Mouse (Mus musculus): ENCODE results near the gene Tent2.
"Not testable (repeated sequence)": the region's sequence is repeated elsewhere in the genome, so short reads cannot be mapped to it uniquely, and the experiment has no call there.

Gene Tent2

DNA sequence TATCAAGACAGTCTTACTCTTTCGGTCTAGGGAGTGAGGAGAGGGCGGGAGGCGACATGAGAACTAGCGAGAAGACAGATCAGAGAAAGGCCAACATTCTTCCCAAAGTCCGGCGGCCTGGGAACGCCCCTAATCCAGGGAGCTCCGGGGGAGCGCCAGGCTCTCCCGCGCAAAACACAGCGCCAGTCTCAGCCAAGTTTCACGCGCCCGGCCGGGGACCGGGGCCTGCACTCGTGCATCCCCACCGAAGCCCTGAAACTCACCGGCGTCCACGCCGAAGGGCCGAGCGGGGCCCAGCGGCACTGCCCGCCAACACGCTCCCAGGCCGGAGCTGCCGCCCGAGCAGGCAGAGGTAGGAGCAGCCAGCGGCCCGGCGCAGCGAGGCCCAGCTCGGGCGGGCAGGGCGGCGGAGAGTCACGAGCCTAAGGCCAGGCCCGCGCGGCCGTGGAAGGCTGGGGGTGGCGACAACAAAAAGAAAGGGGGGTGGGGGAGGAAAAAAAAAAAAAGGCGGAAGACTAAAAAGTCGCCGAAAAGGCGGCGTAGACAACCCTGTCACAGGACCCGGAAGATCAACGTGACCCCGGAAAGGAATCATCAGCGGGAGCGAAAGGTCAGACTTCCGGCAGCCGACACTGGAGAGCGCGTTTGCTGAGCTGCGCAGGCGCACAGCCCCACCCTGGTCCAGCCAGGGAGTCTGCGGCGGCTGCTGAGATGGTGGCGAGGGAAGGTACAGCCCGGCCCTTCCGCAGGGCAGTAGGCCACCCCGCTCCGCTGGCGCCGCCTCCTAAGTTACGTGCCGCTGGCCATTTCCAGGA lies at the start of gene Tent2:
Gene Tent2, minus strand, starts transcription at position 555 of the 815 bp plus-strand sequence.
- in situ Hi-C loops (cut with MboI; ENCODE audit: low pct_unique_long_range_greater_than_20kb in 1 of 2, low sequenced_read_pairs in 2 of 2, unreplicated experiment in 1 of 2), result no loop called here

DNA sequence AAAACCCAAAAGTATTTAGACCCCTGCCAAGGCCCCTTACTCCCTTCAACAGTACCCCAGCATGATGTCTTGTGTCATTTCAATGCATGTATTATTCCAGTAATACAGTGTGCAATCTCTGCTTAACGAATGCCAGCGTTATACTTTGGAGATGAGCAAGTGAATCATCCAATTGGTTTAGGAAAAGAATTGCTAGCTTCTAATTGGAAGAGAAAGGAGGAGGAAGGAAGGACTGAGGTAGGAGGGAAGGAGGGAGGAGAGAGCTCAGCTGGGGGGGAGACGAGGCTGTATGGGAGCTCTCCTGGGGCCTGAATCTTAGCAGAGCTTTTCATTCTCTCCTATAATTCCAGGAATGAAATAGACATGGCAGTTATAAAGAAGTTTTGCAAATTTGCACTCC lies 49.0 kb upstream of the Tent2 start:
- in situ Hi-C loops (cut with MboI; ENCODE audit: low pct_unique_long_range_greater_than_20kb in 1 of 2, low sequenced_read_pairs in 2 of 2, unreplicated experiment in 1 of 2), result loop anchor here in 1 of 2 experiments (25.0 kb wide), 2 partner anchors 254 to 479 kb away; no protein-coding TSS in a partner anchor

DNA sequence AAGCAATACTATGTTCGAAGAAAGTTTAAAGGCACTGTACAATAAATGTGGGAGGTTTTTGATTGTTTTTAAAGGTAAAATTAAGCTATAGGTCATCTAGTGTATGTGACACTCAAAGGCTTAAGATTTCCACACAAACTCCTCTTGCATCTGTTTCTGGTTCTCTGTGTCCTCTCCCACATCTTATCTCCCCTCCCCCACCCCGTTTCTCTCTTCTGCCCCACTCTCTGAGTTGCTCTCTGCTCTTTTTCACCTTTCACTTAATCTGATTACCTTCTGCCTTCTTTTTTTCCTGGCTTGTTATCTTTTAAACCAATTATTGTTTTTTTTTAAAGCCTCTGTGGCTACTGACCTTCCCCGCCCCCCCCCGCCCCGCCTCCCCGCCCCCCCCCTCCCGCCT lies 47.4 kb upstream of the Tent2 start:
- in situ Hi-C loops (cut with MboI; ENCODE audit: low pct_unique_long_range_greater_than_20kb in 1 of 2, low sequenced_read_pairs in 2 of 2, unreplicated experiment in 1 of 2), result loop anchor here in 1 of 2 experiments (25.0 kb wide), 2 partner anchors 252 to 477 kb away; no protein-coding TSS in a partner anchor

DNA sequence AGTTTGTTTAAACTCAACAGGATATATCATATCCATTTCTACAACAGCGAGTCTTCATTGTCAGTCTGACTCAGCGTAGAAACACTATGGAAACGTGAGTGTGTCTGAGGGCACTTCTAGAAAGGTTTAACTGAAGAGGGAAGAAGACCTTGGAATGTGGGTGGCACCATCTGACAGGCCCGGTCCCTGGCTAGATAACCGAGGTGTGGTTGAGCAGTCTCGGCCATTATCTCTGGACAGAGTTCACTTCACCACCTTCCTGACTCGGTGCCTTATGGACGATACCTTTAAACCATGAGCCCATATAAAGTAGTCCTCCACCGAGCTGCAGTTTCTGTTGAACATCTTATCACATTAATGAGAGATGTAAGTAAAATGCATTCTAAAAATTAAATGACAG lies 46.9 kb upstream of the Tent2 start:
- in situ Hi-C loops (cut with MboI; ENCODE audit: low pct_unique_long_range_greater_than_20kb in 1 of 2, low sequenced_read_pairs in 2 of 2, unreplicated experiment in 1 of 2), result loop anchor here in 1 of 2 experiments (25.0 kb wide), 2 partner anchors 252 to 477 kb away; no protein-coding TSS in a partner anchor

DNA sequence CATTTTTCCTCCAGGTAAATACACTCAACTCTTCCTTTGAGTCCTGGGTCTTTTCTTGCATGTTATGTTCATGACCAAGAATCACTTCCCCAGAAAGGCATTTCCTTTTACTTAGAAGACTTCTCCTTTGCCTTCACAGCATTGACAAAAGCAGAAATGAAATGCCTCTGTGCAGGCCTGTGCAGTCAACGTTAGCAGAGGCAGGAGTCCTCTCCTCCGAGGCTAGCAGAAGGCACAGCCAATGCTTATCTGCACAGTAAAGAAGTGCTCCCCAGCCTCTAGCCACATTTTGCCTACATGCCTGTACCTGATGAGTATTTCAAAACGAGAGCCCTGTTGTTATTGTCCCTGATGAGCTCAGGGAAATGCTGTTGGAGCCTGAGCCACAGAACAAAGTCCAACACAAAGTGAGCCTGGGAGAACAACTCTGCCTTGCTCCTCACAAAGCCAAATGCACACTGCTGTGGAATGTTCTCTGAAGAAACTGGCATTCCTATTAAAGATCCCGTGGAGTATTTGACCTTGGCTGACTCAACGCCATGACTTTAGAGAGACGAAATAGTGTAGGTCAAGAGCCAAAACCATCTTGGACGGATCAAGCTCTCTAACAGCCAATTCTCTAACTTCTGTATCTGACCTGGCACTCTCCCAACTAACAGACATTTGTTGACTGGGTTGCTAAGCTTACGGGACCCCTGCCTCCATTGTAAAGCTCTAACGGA lies 45.7 kb upstream of the Tent2 start:
- in situ Hi-C loops (cut with MboI; ENCODE audit: low pct_unique_long_range_greater_than_20kb in 1 of 2, low sequenced_read_pairs in 2 of 2, unreplicated experiment in 1 of 2), result loop anchor here in 1 of 2 experiments (25.0 kb wide), 2 partner anchors 251 to 476 kb away; no protein-coding TSS in a partner anchor

DNA sequence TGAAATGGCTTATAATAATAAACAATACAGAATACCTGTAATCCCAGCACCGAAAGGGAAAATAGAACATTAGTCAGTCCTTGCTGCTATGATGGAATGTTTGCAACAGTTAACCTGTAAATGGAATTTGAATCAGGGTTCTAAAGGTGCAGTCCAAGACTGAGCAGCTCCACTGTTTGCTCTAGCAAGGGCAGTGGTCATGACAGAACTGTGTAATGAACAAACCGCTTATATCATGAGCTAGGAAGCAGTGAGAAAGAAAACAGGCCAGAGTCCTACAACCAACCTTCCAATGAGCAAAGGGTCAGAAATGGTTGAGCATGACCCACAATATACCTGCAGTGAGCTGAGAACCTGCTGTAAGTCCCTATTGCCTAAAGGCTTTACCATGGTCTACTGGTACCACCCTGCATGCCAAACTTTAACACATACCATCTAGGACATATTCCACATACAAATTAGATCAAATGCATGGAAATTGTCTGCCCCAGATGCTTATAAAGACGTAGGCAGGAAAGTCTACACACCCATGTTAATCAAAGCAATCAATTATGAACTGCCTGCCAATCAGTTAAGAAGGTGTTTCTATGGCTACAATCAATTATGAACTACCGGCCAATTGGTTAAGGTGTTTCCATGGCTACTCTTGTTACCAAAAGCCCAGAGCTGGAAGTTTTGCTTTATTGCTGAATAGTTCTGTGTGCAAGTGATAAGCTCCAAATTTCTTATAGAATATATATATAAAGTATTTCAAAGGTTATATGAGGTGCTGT lies 42.3 kb upstream of the Tent2 start:
- in situ Hi-C loops (cut with MboI; ENCODE audit: low pct_unique_long_range_greater_than_20kb in 1 of 2, low sequenced_read_pairs in 2 of 2, unreplicated experiment in 1 of 2), result loop anchor here in 1 of 2 experiments (25.0 kb wide), 2 partner anchors 247 to 472 kb away; no protein-coding TSS in a partner anchor

DNA sequence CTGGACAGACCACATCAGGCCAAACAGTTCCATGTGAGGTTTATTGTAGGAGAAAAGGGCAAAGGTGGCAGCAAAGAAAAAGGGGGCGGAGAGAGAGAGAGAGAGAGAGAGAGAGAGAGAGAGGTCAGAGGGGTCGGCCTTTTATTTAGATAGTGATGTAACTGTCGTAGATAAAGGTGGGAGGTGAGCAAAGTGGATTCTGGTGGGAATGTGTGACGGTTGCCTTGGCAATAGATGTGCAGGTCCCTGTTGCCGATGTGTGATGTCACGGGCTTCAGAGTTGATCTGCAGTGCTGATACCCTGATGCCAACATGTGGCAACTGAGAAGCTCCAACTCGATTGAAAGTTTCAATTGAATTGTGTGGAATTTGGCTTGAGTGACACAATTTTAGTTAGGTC lies 40.1 kb upstream of the Tent2 start:
- in situ Hi-C loops (cut with MboI; ENCODE audit: low pct_unique_long_range_greater_than_20kb in 1 of 2, low sequenced_read_pairs in 2 of 2, unreplicated experiment in 1 of 2), result loop anchor here in 1 of 2 experiments (25.0 kb wide), 2 partner anchors 245 to 470 kb away; no protein-coding TSS in a partner anchor

DNA sequence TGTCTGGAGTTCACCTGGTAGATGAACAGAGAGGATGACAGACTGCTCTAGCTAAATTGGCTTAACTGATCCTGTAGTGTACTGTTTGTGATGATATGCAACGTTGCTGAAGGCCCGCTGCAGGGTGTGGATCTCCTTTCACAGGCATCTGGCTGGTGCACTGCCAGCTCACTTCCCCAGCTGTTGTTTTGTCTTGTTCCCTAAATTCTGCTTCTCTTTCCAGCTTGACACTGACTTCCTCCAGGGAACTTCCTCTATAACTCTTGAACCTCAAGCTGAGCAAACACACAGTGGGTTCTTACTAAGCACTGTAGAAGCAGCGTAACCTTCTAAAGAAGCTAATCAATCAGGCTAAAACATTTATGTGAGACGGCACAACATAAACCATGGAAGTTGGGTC lies 38.8 kb upstream of the Tent2 start:
- in situ Hi-C loops (cut with MboI; ENCODE audit: low pct_unique_long_range_greater_than_20kb in 1 of 2, low sequenced_read_pairs in 2 of 2, unreplicated experiment in 1 of 2), result loop anchor here in 1 of 2 experiments (25.0 kb wide), 2 partner anchors 244 to 469 kb away; no protein-coding TSS in a partner anchor

DNA sequence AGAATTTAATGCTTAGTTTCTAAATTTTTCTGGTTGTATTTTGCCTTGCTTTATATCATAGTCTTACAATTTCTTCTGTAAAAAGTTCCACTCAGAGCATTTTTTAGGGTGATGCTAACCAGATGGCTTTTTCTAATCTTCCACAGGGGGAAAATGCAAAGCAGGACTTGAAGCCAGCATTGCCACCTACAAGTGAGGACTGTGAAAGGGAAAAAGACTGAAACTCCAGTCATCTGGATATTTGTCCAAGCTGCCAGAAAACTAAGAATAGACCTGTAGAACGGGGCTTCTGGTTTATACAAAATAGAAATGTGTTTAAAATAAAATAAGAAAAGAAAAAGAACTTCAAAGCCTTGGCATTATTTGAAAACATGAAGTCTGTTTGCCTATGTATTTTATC lies 19.6 kb upstream of the Tent2 start:
- in situ Hi-C loops (cut with MboI; ENCODE audit: low pct_unique_long_range_greater_than_20kb in 1 of 2, low sequenced_read_pairs in 2 of 2, unreplicated experiment in 1 of 2), result no loop called here

DNA sequence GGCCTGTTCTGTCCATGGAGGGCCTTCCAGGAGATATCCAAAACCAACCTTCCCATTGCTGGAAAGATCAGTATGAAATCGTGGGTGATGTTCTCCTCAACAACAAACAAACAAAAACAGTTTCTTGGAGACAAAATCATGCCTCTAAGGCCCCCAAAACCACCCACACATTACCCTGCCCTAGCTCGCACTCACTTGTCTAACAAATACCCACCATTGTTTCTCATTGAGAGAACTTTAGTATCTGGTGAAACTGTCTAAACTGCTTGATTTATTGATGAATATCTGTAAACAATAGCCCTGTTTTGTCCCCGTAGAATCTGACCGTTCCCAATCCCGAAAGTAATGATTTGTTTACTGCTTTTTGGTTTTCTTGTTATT lies 451 bp upstream of the Tent2 start:
- in situ Hi-C loops (cut with MboI; ENCODE audit: low pct_unique_long_range_greater_than_20kb in 1 of 2, low sequenced_read_pairs in 2 of 2, unreplicated experiment in 1 of 2), result no loop called here

DNA sequence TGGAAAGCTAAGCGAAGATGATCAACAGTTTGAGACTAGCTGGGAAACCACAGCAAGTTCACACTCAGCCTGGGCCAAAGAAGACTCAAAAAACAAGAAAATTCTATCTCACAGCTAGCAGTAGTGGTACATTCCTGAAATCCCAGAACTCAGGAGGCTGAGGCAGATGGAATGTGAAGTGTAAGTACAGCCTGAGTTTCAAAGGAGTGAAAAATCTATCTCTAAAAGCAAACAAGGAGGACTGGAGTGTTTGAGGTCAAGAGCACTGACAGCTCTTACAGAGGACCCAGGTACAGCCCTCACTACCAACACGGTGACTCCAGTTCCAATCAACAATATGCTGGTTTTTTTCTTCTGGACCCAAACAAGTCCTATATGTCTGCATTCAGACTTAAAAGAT lies 2.8 kb downstream of the Tent2 start:
- in situ Hi-C loops (cut with MboI; ENCODE audit: low pct_unique_long_range_greater_than_20kb in 1 of 2, low sequenced_read_pairs in 2 of 2, unreplicated experiment in 1 of 2), result no loop called here

DNA sequence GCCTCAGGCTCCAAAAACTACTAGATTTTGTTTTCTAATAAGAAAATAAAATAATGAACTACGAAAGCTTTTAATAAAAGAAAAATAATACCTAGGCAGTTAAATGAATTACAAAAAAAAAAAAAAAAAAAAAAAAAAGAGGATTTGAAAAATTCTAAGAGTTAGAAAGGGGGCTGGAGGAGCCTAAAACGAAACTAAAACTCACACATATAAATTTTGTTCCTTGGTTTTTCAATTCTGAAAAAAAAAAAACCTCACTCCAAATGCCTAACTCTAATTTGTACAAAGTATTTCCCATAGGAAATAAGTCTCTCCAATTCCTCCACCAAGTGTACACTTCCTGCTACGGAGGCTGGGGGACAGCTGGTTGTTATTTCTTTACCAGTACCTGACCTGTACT lies 3.4 kb downstream of the Tent2 start:
- in situ Hi-C loops (cut with MboI; ENCODE audit: low pct_unique_long_range_greater_than_20kb in 1 of 2, low sequenced_read_pairs in 2 of 2, unreplicated experiment in 1 of 2), result no loop called here

DNA sequence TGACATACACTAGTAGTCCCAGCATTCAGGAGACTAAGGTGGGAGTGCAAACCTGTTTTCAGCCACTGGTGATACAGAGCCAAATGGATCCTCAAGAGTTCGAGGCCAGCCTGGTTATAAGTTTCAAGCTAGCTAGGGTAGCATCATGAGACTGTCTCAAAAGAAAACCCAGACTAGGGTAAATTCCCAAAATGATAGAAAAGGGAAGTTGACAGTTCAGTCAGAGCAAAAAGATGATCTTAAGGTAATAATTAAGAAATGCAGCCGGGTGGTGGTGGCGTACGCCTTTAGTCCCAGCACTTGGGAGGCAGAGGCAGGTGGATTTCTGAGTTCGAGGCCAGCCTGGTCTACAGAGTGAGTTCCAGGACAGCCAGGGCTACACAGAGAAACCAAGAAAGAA lies 4.4 kb downstream of the Tent2 start:
- in situ Hi-C loops (cut with MboI; ENCODE audit: low pct_unique_long_range_greater_than_20kb in 1 of 2, low sequenced_read_pairs in 2 of 2, unreplicated experiment in 1 of 2), result not testable (repeated sequence)

DNA sequence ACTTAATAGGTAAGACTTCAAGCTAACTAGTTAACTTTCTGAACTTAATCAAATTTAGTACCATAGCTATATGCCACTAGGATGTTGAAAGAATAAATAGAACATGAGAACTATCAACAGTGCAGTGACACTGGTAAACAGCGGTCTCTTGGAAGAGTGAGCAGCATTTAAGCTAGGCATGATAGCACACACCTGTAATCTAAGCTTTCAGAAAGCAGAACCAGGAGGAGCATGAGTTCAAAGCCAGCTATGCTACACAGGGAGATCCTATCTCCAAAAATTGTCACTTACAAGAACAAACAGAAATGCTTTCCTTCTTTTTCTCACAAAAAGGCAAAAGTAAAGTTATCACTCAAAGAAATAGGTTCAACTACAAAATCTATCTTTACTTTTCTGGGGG lies 11.8 kb downstream of the Tent2 start:
- in situ Hi-C loops (cut with MboI; ENCODE audit: low pct_unique_long_range_greater_than_20kb in 1 of 2, low sequenced_read_pairs in 2 of 2, unreplicated experiment in 1 of 2), result no loop called here

DNA sequence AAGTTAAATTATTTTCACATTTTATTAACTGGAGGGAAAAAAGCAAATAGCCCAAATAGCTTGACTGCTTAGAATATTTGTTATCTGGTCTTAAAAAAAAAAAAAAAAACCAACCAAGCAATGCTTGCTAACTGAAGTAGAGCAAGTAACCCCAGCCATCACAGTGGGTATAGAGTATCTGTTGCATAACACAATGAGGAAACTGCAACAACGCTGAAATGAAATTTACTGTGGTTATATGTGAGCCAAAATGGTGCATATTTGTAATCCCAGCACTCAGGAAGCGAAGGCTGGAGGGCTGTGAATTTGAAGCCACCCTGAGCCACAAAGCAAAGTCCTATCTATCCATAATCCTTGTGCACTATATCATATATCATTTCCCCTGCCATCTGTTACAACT lies 12.7 kb downstream of the Tent2 start:
- in situ Hi-C loops (cut with MboI; ENCODE audit: low pct_unique_long_range_greater_than_20kb in 1 of 2, low sequenced_read_pairs in 2 of 2, unreplicated experiment in 1 of 2), result no loop called here

DNA sequence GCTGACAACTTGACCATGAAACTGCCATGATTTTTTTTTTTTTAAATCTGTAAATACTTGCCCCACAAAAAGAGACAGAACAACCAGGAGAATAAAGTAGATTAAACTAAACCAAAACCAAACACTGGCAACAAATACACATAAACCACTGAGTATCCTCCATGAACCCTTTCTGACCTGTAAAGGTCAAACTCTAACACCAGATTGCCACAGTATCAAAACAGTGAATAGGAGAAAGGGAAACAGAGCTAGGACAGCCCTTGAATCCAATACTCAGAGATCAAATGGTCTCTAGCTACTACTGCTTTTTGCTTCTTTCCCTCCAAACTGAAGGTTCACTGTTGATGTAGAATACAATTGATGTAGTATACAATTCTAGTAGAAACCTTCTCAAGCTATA lies 14.6 kb downstream of the Tent2 start:
- in situ Hi-C loops (cut with MboI; ENCODE audit: low pct_unique_long_range_greater_than_20kb in 1 of 2, low sequenced_read_pairs in 2 of 2, unreplicated experiment in 1 of 2), result no loop called here

DNA sequence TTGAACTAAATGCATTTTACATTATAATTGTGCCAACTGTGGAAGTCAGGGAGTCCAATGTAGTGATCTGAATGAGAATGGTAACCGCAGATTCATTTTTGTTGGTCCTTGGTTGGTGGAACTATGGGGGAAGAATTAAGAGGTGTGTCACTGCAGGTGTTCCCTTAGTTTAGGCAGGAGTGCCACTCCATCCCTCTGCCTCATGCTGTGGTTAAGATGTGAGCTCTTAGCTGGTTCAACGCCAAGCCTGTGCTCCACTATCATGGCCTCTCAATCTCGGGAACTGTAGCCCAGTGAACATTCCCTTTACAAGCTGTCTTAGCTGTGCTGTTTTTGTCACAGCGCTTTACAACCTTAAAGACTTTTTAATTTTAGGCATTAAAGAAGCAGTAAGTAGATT lies 28.9 kb downstream of the Tent2 start:
- in situ Hi-C loops (cut with MboI; ENCODE audit: low pct_unique_long_range_greater_than_20kb in 1 of 2, low sequenced_read_pairs in 2 of 2, unreplicated experiment in 1 of 2), result no loop called here

DNA sequence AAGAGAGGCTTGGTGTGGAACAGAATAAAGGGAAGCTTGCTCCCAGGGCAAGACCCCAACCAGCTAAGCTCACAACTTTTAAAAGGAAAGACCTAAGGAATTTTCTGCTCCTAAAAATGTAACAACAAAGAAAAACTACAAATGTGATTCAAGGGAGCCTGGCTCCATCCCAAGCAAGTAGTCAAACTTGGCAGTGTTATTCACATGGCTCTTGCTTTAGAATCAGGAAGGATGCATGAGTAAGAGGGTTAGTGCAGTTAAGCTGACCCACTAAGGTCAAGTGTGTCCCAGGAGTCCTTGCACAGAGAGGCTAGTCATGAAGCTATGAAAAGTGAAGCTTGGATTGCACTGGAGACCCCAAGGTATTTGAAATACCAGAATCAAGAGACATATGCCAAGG lies 29.7 kb downstream of the Tent2 start:
- in situ Hi-C loops (cut with MboI; ENCODE audit: low pct_unique_long_range_greater_than_20kb in 1 of 2, low sequenced_read_pairs in 2 of 2, unreplicated experiment in 1 of 2), result no loop called here

DNA sequence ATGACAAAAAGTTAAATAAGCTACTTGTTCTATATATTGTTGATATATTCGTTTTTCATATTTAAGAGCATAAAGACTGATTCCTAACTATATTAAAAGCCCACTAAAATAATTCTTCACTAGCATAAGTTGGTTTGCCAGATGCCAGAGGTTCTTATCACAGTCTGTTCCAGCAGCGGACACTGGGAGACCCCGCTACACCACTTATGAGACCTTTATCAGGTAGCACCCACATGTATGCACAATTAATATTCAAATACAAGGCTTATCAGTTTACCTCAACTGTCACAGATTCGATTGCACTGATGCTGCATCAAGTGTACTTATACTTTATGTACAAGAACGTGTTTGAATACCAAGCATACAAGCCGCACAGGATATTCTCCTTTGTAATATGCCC lies 33.9 kb downstream of the Tent2 start:
- in situ Hi-C loops (cut with MboI; ENCODE audit: low pct_unique_long_range_greater_than_20kb in 1 of 2, low sequenced_read_pairs in 2 of 2, unreplicated experiment in 1 of 2), result no loop called here
